Mouse (Mus musculus): ENCODE measurements around the gene Pgm1. TPM values are rescaled to one million over a fixed set of nuclear protein-coding genes. Genes with fewer than 3 reads are reported as not detected.

The Pgm1 gene
- total RNA-seq, 1 experiment = 15.6 TPM

DNA sequence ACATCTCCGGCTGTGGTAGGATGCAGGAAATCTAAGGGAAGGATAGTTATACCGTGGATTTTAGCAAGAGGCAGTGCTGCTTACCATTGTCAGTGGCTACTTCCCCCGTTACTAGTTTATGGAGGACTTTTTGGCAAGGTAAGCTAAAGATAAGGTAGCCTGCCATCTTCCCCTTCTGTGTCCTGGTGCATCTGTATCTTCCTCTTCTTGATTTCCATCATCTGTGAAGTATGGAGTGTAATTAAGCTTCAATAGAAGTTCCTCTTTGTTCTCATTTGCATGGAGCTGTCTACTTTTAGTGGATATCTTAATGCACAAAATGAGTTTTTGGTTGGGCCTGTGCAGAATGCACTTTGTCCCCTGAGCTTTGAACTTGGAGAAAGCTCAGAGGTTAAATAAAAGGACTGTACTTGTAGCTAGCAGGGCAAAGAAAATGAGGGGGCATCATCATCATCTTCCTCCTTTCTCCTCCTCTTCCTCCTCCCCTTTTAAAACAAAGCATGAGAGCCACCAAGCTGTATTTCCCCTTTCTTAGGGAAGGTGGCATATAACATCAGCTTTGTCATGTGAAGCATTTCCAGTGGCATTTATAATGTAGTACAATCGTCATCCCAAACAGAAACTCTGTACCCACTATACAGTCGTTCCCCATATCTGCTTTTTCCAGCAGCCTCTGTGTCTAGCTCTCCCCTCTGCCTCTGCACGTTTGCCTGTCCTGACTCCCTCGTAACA, 29.0 kb downstream of the Pgm1 start:
- in situ Hi-C loops (cut with MboI; ENCODE audit: low sequenced_read_pairs in 2 of 2, unreplicated experiment in 2 of 2) = no loop called here
- DNase-seq (ENCODE audit: low read depth, low spot score) = no peak
- H3K27ac ChIP-seq (ENCODE audit: insufficient read depth, low read depth, low read length, poor library complexity, severe bottlenecking) = no peak overlapping the region
- TF ChIP-seq CHD2 (IDR thresholded peaks at IDR 0.05; ENCODE audit: low read depth, low read length) = no peak
- H3K9me3 ChIP-seq (ENCODE audit: control insufficient read depth, insufficient read depth, low read depth, low read length) = no peaks in the 10 kb centered on the region
- no peaks in the 10 kb centered on the region for H3K36me3 ChIP-seq (ENCODE audit: control insufficient read depth, insufficient read depth, low read length, poor library complexity, severe bottlenecking)
- H3K9ac ChIP-seq (ENCODE audit: insufficient read depth, low read depth, low read length, poor library complexity, severe bottlenecking) = no peak overlapping the region
- no peak overlapping the region for H3K4me3 ChIP-seq (ENCODE audit: insufficient read depth in 1 of 2, low read depth in 1 of 2, low read length in 2 of 2, poor library complexity in 1 of 2, severe bottlenecking in 1 of 2)
- H3K4me1 ChIP-seq (ENCODE audit: control insufficient read depth in 2 of 2, insufficient read depth in 2 of 2, low read length in 2 of 2, poor library complexity in 1 of 2) = peaks cover 0 to 2% of the 10 kb centered on the region in 2 experiments; a peak in 1 of 4 replicates

DNA sequence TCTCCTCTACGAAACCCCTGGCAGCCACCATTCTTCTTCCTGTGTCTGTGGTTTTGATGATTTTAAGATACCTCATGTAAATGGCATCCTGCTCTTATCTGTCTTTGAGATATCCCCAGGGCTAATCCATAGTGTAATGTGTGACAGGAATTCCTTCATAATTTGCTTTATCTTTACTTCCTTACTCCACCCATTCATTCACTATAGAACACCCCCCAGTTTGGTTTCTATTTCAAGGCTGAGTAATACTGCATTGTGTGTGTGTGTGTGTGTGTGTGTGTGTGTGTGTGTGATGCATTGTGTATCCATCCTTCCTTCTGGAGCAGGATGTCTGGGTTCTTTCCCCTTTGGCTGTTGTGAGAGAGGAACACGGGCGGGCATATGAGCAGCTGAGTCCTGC, 30.1 kb downstream of the Pgm1 start:
- H3K4me1 ChIP-seq (ENCODE audit: control insufficient read depth in 2 of 2, insufficient read depth in 2 of 2, low read length in 2 of 2, poor library complexity in 1 of 2) = no peaks in the 10 kb centered on the region
- no peak overlapping the region for H3K9ac ChIP-seq (ENCODE audit: insufficient read depth, low read depth, low read length, poor library complexity, severe bottlenecking)
- H3K9me3 ChIP-seq (ENCODE audit: control insufficient read depth, insufficient read depth, low read depth, low read length) = no peaks in the 10 kb centered on the region
- in situ Hi-C loops (cut with MboI; ENCODE audit: low sequenced_read_pairs in 2 of 2, unreplicated experiment in 2 of 2) = no loop called here
- peaks cover 5% of the 10 kb centered on the region; the same call in 1 of the 2 replicates for H3K36me3 ChIP-seq (ENCODE audit: control insufficient read depth, insufficient read depth, low read length, poor library complexity, severe bottlenecking)
- no peak overlapping the region for H3K27ac ChIP-seq (ENCODE audit: insufficient read depth, low read depth, low read length, poor library complexity, severe bottlenecking)
- no peak for TF ChIP-seq ZNF384 (IDR thresholded peaks at IDR 0.05; ENCODE audit: low read depth, low read length)
- no peak for TF ChIP-seq HCFC1 (IDR thresholded peaks at IDR 0.05; ENCODE audit: borderline replicate concordance, insufficient read depth, low read length)
- no peak for TF ChIP-seq CHD2 (IDR thresholded peaks at IDR 0.05; ENCODE audit: low read depth, low read length)
- no peak for TF ChIP-seq MAFK (IDR thresholded peaks at IDR 0.05; ENCODE audit: insufficient read depth, low read depth, low read length)
- H3K4me3 ChIP-seq (ENCODE audit: insufficient read depth in 1 of 2, low read depth in 1 of 2, low read length in 2 of 2, poor library complexity in 1 of 2, severe bottlenecking in 1 of 2) = no peak overlapping the region
- no peak for DNase-seq (ENCODE audit: low read depth, low spot score)

DNA sequence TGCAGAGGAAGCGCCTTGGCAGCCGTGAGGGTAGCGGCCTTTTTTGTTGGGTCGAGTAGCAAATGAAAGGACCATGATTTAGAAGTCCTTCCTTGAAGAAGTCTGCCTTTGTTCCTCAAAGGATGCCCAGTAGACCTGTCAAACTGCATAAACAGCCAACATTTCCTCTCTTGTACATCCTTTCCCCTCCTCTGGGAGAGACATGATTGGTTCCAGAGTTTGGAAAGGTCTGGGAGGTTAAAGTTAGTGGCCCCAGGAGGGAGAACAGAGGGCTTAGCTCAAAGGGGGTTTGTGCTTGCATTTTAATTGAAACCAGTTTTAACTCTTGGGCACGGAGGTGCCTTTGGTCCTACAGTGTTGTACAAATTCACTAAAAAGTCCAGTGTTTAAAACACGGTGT, 37.3 kb downstream of the Pgm1 start:
- Histone ChIP-seq H3K4me1 (ENCODE audit: control insufficient read depth in 2 of 2, insufficient read depth in 2 of 2, low read length in 2 of 2, poor library complexity in 1 of 2) (no peaks in the 10 kb centered on the region), H3K4me3 (ENCODE audit: insufficient read depth in 1 of 2, low read depth in 1 of 2, low read length in 2 of 2, poor library complexity in 1 of 2, severe bottlenecking in 1 of 2) (no peak overlapping the region), H3K36me3 (ENCODE audit: control insufficient read depth, insufficient read depth, low read length, poor library complexity, severe bottlenecking) (peaks cover 5% of the 10 kb centered on the region; the same call in 1 of the 2 replicates), H3K27ac (ENCODE audit: insufficient read depth, low read depth, low read length, poor library complexity, severe bottlenecking) (no peak overlapping the region), H3K9me3 (ENCODE audit: control insufficient read depth, insufficient read depth, low read depth, low read length) (no peaks in the 10 kb centered on the region), H3K9ac (ENCODE audit: insufficient read depth, low read depth, low read length, poor library complexity, severe bottlenecking) (no peak overlapping the region)
- in situ Hi-C loops (cut with MboI; ENCODE audit: low sequenced_read_pairs in 2 of 2, unreplicated experiment in 2 of 2) = no loop called here
- no peak for DNase-seq (ENCODE audit: low read depth, low spot score)
- no peak for TF ChIP-seq ZNF384 (IDR thresholded peaks at IDR 0.05; ENCODE audit: low read depth, low read length)
- no peak for TF ChIP-seq ZC3H11A (IDR thresholded peaks at IDR 0.05; ENCODE audit: borderline replicate concordance, low read depth, low read length)
- no peak for TF ChIP-seq HCFC1 (IDR thresholded peaks at IDR 0.05; ENCODE audit: borderline replicate concordance, insufficient read depth, low read length)
- no peak for TF ChIP-seq MAFK (IDR thresholded peaks at IDR 0.05; ENCODE audit: insufficient read depth, low read depth, low read length)
- TF ChIP-seq CHD2 (IDR thresholded peaks at IDR 0.05; ENCODE audit: low read depth, low read length) = no peak

DNA sequence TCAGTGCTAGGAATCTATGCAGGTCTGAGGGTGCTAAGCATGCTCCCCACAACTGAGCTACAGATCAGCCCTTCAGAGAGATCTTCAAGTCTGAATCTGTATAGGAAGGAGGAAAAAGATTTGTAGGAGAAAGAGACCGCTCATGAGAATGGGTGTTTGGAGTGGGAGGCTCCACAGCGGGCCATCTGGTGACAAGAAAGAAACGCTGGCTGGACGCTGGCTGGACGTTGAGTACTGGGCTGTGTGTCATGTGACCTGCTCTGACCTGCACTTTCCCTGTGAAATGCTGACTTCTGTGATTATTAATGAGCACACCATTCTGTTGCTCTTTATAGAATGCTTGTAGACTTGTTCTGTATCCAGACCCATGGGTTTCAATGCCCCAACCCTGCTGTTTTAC, 40.1 kb downstream of the Pgm1 start:
- no peak overlapping the region for H3K4me3 ChIP-seq (ENCODE audit: insufficient read depth in 1 of 2, low read depth in 1 of 2, low read length in 2 of 2, poor library complexity in 1 of 2, severe bottlenecking in 1 of 2)
- H3K36me3 ChIP-seq (ENCODE audit: control insufficient read depth, insufficient read depth, low read length, poor library complexity, severe bottlenecking) = no peaks in the 10 kb centered on the region; the same call in 1 of the 2 replicates
- in situ Hi-C loops (cut with MboI; ENCODE audit: low sequenced_read_pairs in 2 of 2, unreplicated experiment in 2 of 2) = no loop called here
- H3K4me1 ChIP-seq (ENCODE audit: control insufficient read depth in 2 of 2, insufficient read depth in 2 of 2, low read length in 2 of 2, poor library complexity in 1 of 2) = no peaks in the 10 kb centered on the region
- TF ChIP-seq HCFC1 (IDR thresholded peaks at IDR 0.05; ENCODE audit: borderline replicate concordance, insufficient read depth, low read length) (no peak), MAFK (IDR thresholded peaks at IDR 0.05; ENCODE audit: insufficient read depth, low read depth, low read length) (no peak), ZNF384 (IDR thresholded peaks at IDR 0.05; ENCODE audit: low read depth, low read length) (no peak), CHD2 (IDR thresholded peaks at IDR 0.05; ENCODE audit: low read depth, low read length) (no peak), ZC3H11A (IDR thresholded peaks at IDR 0.05; ENCODE audit: borderline replicate concordance, low read depth, low read length) (no peak)
- no peak overlapping the region for H3K27ac ChIP-seq (ENCODE audit: insufficient read depth, low read depth, low read length, poor library complexity, severe bottlenecking)
- no peak for DNase-seq (ENCODE audit: low read depth, low spot score)
- no peaks in the 10 kb centered on the region for H3K9me3 ChIP-seq (ENCODE audit: control insufficient read depth, insufficient read depth, low read depth, low read length)
- no peak overlapping the region for H3K9ac ChIP-seq (ENCODE audit: insufficient read depth, low read depth, low read length, poor library complexity, severe bottlenecking)

DNA sequence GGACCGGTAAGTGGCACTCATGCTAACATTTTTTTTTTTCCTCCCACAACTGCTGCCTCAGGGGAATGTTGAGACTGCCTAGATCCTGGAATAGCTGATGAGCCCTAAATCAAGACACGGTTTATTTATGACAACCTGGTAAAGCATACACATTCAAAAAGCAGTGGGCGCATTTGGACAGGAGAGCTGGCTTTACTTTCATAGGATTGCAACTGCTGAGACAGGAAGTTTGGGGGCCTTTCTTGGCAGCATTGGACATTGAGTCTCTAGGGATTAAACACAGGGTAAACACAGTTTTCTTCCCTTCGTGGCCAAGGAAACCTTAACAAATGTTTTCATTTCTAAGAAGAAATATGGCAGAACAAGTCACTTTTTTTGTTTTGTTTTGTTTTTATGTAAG, 40.9 kb downstream of the Pgm1 start:
- Histone ChIP-seq H3K36me3 (ENCODE audit: control insufficient read depth, insufficient read depth, low read length, poor library complexity, severe bottlenecking) (no peaks in the 10 kb centered on the region; the same call in 1 of the 2 replicates), H3K9me3 (ENCODE audit: control insufficient read depth, insufficient read depth, low read depth, low read length) (no peaks in the 10 kb centered on the region), H3K4me1 (ENCODE audit: control insufficient read depth in 2 of 2, insufficient read depth in 2 of 2, low read length in 2 of 2, poor library complexity in 1 of 2) (no peaks in the 10 kb centered on the region), H3K9ac (ENCODE audit: insufficient read depth, low read depth, low read length, poor library complexity, severe bottlenecking) (no peak overlapping the region), H3K27ac (ENCODE audit: insufficient read depth, low read depth, low read length, poor library complexity, severe bottlenecking) (no peak overlapping the region), H3K4me3 (ENCODE audit: insufficient read depth in 1 of 2, low read depth in 1 of 2, low read length in 2 of 2, poor library complexity in 1 of 2, severe bottlenecking in 1 of 2) (no peak overlapping the region)
- TF ChIP-seq ZNF384 (IDR thresholded peaks at IDR 0.05; ENCODE audit: low read depth, low read length) = no peak
- no peak for TF ChIP-seq HCFC1 (IDR thresholded peaks at IDR 0.05; ENCODE audit: borderline replicate concordance, insufficient read depth, low read length)
- no peak for TF ChIP-seq CHD2 (IDR thresholded peaks at IDR 0.05; ENCODE audit: low read depth, low read length)
- TF ChIP-seq MAFK (IDR thresholded peaks at IDR 0.05; ENCODE audit: insufficient read depth, low read depth, low read length) = no peak
- no peak for TF ChIP-seq ZC3H11A (IDR thresholded peaks at IDR 0.05; ENCODE audit: borderline replicate concordance, low read depth, low read length)
- DNase-seq (ENCODE audit: low read depth, low spot score) = no peak
- in situ Hi-C loops (cut with MboI; ENCODE audit: low sequenced_read_pairs in 2 of 2, unreplicated experiment in 2 of 2) = loop anchor here in 1 of 2 experiments (5.0 kb wide), 1 partner anchor 42 kb away; no protein-coding TSS in a partner anchor
